Mouse (Mus musculus) kidney, postnatal 14 days (tissue): ENCODE data around the gene Zfp511.

Source experiments
- DNase-seq: peaks from one replicate; pipeline ENCODE4 v3.0.0; 2022; ENCODE audit warnings: mixed read lengths

Gene Zfp511

GRCm38 (mm10) chr7:140036281-140037170, at the start of gene Zfp511, which contains the start of gene Tubgcp2:
Gene Zfp511, plus strand, starts transcription at chr7:140036391.
Gene Tubgcp2, minus strand, starts transcription at chr7:140036669.
- DNase-seq = peak; percentile 98

DNA sequence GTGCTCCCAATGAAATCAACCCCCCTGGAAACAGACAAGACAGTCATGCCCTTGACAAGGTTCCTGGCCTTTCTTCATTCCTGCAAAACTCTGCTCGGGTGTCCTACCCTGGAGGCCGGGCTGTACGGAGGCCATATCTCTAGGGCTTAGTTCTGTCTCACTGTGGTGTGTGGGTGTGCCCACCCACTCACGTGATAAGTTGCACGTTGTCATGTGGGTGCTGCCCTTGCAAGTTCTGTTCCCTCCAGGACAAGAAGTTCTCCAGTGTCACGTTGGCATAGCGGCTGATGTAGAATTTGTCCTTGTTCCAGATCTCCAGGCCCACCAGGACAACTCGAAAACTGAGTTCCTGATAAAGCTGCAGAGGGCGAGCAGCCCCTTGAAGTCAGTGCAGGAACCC, 47.9 kb upstream of the Zfp511 start:
- DNase-seq = no peak

- DNase-seq = no peak
Measured at GRCm38 (mm10) chr7:139990864-139991394, 45.3 kb upstream of the Zfp511 start.

- peak; percentile 39 for DNase-seq
Measured at GRCm38 (mm10) chr7:139992406-139992805, 43.8 kb upstream of the Zfp511 start, which contains the start of gene Adam8. Gene Adam8, minus strand, starts transcription at chr7:139992562.

- no peak for DNase-seq
Measured at GRCm38 (mm10) chr7:139993532-139993931, 42.7 kb upstream of the Zfp511 start.

DNA sequence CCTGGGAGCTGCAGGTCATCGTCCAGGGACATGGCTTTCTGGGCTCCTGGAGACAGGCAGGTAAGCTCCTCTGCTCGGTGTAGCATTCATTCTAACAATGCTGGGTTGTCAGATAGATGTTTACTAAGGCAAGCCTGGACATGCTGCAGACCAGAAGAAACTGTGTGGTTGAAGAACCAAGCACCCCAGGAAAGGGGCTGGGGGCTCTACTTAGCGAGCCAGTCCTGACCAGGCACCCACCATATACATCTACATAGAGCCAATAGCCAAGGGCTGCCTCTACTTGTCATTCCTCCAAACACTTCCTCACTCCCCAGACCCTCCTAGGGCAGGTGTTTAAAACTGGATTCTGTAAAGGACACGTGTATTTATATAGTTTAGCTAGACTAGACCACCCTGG, 42.0 kb upstream of the Zfp511 start:
- no peak for DNase-seq

GRCm38 (mm10) chr7:139994676-139995075, 41.5 kb upstream of the Zfp511 start:
- peak; percentile 66 for DNase-seq

- no peak for DNase-seq
Measured at GRCm38 (mm10) chr7:139998691-139999350, 37.4 kb upstream of the Zfp511 start.

GRCm38 (mm10) chr7:140001086-140001740, 35.0 kb upstream of the Zfp511 start:
- DNase-seq = no peak

- DNase-seq = no peak
Measured at GRCm38 (mm10) chr7:140004666-140005065, 31.5 kb upstream of the Zfp511 start.

- no peak for DNase-seq
Measured at GRCm38 (mm10) chr7:140006861-140007611, 29.2 kb upstream of the Zfp511 start.

- no peak for DNase-seq
Measured at GRCm38 (mm10) chr7:140007781-140008180, 28.4 kb upstream of the Zfp511 start.

DNA sequence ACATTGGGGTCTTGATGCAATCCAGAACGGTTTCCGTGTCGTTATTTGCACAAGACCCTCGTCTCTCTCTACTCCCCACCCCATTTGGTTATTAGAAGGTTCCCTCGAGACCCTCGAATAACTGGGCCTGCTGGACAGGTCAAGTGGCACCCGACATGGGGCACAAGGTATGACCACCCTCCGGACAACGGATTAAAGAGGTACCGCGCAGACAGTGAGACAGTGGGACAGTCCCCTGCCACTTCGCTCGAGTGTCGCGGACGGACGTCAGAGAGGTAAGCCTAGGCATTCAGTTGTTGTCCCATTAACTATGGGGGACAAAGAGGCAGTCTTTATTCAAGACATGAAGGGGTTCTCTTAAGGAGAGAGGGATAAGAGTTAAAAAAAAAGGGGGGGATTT, 24.9 kb upstream of the Zfp511 start:
- no peak for DNase-seq

DNA sequence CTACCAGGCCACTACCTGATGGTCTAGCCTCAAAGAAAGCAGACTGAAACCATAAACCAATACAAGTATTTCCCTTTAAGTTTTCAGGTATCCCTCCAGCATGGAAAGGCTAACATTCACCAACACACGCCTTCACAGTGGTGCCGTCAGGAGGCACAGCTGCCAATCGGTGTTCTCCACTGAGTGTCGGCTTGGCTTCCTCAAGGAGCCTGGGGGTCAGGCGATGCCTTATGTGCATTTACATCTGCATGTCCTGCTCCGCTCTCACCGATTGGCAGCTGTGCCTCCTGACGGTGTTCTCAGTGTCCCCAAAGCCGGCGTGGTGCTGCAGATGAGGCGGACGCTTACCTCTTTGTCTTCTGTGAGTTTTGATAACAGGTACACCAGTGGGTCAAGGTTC, 4.4 kb upstream of the Zfp511 start:
- no peak for DNase-seq

- DNase-seq = no peak
Measured at GRCm38 (mm10) chr7:140032366-140032765, 3.8 kb upstream of the Zfp511 start.

DNA sequence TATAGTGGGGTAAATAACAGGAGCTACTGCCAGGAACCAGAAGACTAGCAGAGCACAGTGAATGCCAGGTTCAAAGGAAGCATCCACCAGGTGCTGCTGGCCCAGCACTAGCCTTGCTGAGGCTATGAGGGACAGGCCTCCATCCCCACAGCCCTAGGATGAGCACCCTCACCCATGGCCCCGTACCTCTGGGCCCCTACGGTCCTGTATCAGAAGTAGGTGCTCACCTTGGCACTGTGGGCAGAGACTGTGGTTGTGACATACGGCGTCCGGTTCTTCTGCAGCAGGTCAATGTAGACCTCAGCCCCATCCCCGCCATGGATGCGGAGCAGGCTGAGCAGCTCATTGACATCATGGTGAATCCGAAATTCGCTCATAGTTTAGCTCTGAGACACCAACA, 2.8 kb upstream of the Zfp511 start:
- DNase-seq = no peak

GRCm38 (mm10) chr7:140035456-140035855, 735 bp upstream of the Zfp511 start:
- no peak for DNase-seq

DNA sequence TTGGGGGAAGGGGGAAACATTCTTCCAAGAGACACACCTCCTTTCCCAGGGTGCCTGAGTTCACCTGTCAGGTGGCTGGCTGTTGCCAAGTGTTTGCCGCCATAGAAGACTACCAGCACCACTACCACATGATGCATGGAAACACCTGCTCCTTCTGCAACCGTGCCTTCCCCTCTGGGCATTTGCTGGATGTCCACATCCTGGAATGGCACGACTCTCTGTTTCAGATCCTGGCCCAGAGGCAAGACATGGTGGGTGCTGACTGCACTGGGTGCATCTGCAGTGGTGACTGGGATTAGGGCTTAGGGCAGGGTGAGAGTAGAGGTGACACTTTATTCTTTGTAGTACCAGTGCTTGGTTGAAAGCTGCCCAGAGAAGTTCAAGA, 972 bp downstream of the Zfp511 start:
- no peak for DNase-seq

- no peak for DNase-seq
Measured at GRCm38 (mm10) chr7:140042728-140043127, 6.5 kb downstream of the Zfp511 start.

- DNase-seq = no peak
Measured at GRCm38 (mm10) chr7:140045546-140045945, 9.4 kb downstream of the Zfp511 start.

DNA sequence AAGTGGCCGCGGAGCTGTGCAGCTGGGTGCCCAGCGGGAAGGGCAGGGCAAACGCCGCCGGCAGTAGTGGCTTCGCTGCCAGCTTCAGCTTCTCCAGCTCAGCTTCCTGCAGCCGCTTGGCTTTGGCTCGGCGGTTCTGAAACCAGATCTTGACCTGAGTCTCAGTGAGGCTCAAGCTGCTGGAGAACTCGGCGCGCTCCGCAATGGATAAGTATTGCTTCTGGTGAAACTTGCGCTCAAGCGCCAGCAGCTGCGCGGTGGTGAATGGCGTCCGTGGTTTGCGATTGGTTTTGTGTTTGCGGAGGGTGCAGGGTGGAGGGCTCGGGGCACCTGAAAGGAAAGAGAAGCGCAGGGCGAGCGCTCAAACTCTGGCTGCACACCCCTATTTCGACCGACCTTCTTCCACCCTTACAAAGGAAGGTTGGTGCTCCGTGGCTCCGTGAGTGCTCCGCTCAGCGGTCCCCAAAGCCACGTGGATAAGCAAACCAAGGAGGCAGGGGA, 11.7 kb downstream of the Zfp511 start:
- no peak for DNase-seq
